Mouse (Mus musculus): ENCODE results near the gene Cfap77. TPM values are rescaled to one million over a fixed set of nuclear protein-coding genes. Genes with fewer than 3 reads are reported as not detected.

The Cfap77 gene
- polyA plus RNA-seq, 1 experiment from 2014 or later: 0.20 TPM

DNA sequence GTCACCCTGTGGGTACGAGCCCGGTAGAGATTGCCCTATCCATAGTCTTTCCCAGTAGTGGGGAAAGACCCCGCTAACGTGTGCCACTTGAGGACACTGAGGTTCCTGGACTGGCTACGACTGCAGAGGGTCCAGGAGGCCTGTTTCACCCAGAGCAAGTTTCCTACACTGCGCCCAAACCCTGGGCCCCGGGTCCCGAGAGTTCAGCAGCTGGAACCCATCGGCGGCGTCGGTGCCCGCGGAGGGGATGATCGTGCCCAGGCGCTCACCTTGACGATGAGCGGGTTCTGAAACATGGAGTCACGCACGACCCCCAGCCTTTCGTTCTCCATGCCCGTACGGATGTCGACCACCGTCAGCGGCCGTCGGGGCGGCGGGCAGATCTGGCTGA is 326 bp downstream of the Cfap77 start:
- Histone ChIP-seq H3K9ac (replicated peaks; ENCODE audit: low read depth, low read length) (peak overlapping the region; percentile 53; the same call in 1 of the 2 replicates), H3K36me3 (ENCODE audit: control insufficient read depth, insufficient read depth, low read length) (no peaks in the 10 kb centered on the region), H3K4me3 (ENCODE audit: low read depth, low read length) (peak overlapping the region; percentile 40), H3K9me3 (ENCODE audit: control insufficient read depth, low read length) (no peaks in the 10 kb centered on the region), H3K27ac (ENCODE audit: low read depth, low read length) (no peak overlapping the region), H3K4me2 (ENCODE audit: low read depth, low read length) (peak overlapping the region; percentile 69), H3K4me1 (ENCODE audit: control insufficient read depth, insufficient read depth, low read length) (no peaks in the 10 kb centered on the region), H3K27me3 (ENCODE audit: control insufficient read depth, insufficient read depth, low read length) (peaks cover 10% of the 10 kb centered on the region)
- 0 out of 2 replicates have a peak, but pooled peaks have one; percentile 35 for ATAC-seq (ENCODE audit: low read depth)
- 2% methylated on average over 30 of the region's 30 CpGs for WGBS

DNA sequence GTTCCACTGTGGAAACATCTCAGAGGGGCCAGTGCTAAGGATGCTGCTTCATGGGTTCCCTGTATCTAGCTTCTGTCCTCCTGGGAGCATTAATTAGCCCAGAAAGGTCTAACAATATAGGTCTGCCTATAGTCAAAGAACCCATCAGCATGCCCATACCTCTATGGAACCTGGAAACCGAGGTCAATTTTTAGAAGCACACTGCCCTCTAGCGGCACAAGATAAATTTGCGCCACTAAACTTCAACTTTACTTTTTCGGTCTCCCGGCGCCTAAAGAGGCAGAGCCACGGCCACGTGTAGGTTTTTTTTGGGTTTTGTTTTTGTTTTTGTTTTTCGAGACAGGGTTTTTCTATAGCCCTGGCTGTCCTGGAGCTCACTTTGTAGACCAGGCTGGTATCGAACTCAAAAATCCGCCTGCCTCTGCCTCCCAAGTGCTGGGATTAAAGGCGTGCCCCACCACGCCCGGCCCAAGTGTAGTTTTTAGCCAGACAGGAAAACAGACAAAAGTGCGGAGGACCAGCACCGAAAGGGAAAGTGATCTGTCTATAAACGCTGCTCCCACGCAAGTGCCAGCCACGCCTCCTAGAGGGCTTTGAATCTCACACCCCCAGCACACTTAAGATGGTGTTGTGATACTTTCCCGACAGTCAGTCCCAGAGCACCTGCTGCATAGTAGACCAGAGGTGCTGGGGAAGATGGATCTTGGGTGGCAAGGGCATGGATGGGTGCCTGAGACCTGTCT is 893 bp downstream of the Cfap77 start:
- no peaks in the 10 kb centered on the region for H3K9me3 ChIP-seq (ENCODE audit: control insufficient read depth, low read length)
- ATAC-seq (ENCODE audit: low read depth): 0 out of 2 replicates have a peak, but pooled peaks have one; percentile 68
- H3K36me3 ChIP-seq (ENCODE audit: control insufficient read depth, insufficient read depth, low read length): no peaks in the 10 kb centered on the region
- H3K27me3 ChIP-seq (ENCODE audit: control insufficient read depth, insufficient read depth, low read length): peaks cover 10% of the 10 kb centered on the region
- H3K4me2 ChIP-seq (ENCODE audit: low read depth, low read length): peak overlapping the region; percentile 69; the same call in 1 of the 2 replicates
- no peak overlapping the region for H3K9ac ChIP-seq (replicated peaks; ENCODE audit: low read depth, low read length)
- no peak overlapping the region for H3K27ac ChIP-seq (ENCODE audit: low read depth, low read length)
- H3K4me3 ChIP-seq (ENCODE audit: low read depth, low read length): peak overlapping the region; percentile 40; the same call in 1 of the 2 replicates
- H3K4me1 ChIP-seq (ENCODE audit: control insufficient read depth, insufficient read depth, low read length): no peaks in the 10 kb centered on the region
- WGBS: 6% methylated on average over 20 of the region's 20 CpGs

DNA sequence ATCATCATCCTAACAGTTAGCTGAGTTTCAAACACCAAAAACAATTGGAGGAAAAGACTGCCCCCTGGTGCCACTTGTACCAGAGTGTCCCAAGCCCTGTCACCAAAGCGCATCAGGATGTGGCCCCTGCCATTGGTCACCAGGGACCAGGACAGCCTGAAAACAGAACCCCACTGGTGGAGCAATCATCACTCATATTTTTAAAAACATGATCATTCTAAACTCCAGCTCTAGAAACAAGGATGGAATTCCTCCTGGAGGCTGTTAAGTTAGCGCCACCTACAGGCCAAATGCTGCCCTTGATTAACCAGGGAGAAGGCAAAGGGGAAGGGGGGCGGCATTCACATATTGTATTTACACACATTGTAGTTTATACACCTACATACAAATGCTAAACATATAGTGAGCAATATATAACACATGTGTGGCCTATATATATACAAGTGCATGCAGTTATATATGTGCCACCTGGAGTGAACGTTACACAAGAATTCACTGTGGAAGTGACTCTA is 1.9 kb downstream of the Cfap77 start:
- no peak overlapping the region for H3K27ac ChIP-seq (ENCODE audit: low read depth, low read length)
- 35% methylated on average over 4 of the region's 4 CpGs for WGBS
- peaks cover 10% of the 10 kb centered on the region for H3K27me3 ChIP-seq (ENCODE audit: control insufficient read depth, insufficient read depth, low read length)
- H3K4me2 ChIP-seq (ENCODE audit: low read depth, low read length): no peak overlapping the region
- H3K4me3 ChIP-seq (ENCODE audit: low read depth, low read length): no peak overlapping the region
- H3K9me3 ChIP-seq (ENCODE audit: control insufficient read depth, low read length): no peaks in the 10 kb centered on the region
- no peaks in the 10 kb centered on the region for H3K4me1 ChIP-seq (ENCODE audit: control insufficient read depth, insufficient read depth, low read length)
- H3K36me3 ChIP-seq (ENCODE audit: control insufficient read depth, insufficient read depth, low read length): no peaks in the 10 kb centered on the region
- peak; percentile 52; the same call in 1 of the 2 replicates for ATAC-seq (ENCODE audit: low read depth)
- H3K9ac ChIP-seq (replicated peaks; ENCODE audit: low read depth, low read length): no peak overlapping the region

DNA sequence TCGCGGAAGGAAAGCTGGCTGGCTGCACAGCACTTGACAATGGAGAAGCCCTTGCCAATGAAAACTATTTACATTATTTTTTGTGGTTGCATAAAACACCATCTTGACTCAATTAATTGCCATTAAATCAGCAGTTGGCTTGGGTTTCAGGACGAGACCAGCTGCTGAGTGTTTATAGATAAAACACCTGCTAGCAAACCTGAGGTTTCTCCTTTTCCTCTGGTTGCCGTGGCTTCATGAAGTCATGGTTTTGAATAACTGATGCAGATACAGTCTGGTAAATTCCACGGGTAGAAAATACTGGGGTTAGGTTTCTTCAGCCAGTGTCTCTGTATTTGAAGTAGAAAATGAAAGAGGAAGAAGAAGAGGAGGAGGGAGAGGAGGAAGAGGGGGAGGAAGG is 2.9 kb downstream of the Cfap77 start:
- no peaks in the 10 kb centered on the region for H3K9me3 ChIP-seq (ENCODE audit: control insufficient read depth, low read length)
- no peak overlapping the region for H3K4me2 ChIP-seq (ENCODE audit: low read depth, low read length)
- ATAC-seq (ENCODE audit: low read depth): no peak
- no peak overlapping the region for H3K27ac ChIP-seq (ENCODE audit: low read depth, low read length)
- WGBS: 57% methylated on average over 5 of the region's 5 CpGs
- H3K27me3 ChIP-seq (ENCODE audit: control insufficient read depth, insufficient read depth, low read length): peaks cover 10% of the 10 kb centered on the region
- H3K9ac ChIP-seq (replicated peaks; ENCODE audit: low read depth, low read length): no peak overlapping the region
- H3K4me3 ChIP-seq (ENCODE audit: low read depth, low read length): no peak overlapping the region
- no peaks in the 10 kb centered on the region for H3K36me3 ChIP-seq (ENCODE audit: control insufficient read depth, insufficient read depth, low read length)
- no peaks in the 10 kb centered on the region for H3K4me1 ChIP-seq (ENCODE audit: control insufficient read depth, insufficient read depth, low read length)

DNA sequence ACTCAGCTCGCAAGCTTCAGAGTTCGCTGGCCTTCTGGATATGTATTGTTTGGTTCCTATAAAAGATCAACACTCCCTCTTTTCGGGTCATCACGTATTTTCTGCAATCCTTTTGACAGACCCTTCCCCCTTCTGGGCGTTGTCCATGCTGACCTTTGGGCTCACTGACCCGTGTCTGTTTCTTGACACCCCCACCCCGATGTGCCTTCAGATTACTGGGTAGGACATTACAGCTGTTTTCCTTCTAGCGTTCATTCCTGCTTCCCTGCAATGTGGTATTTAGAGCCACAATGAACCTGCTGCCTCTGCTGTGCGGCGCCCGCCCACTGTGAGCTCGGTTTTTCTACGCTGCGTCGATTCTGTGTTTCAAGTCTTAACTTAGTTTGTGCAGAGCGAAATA is 8.7 kb downstream of the Cfap77 start:
- peaks cover 11% of the 10 kb centered on the region; the same call in 1 of the 2 replicates for H3K27me3 ChIP-seq (ENCODE audit: control insufficient read depth, insufficient read depth, low read length)
- ATAC-seq (ENCODE audit: low read depth): no peak
- whole genome bisulfite sequencing: 13% methylated on average over 16 of the region's 16 CpGs
- no peak overlapping the region for H3K4me3 ChIP-seq (ENCODE audit: low read depth, low read length)
- H3K36me3 ChIP-seq (ENCODE audit: control insufficient read depth, insufficient read depth, low read length): no peaks in the 10 kb centered on the region
- H3K9ac ChIP-seq (replicated peaks; ENCODE audit: low read depth, low read length): no peak overlapping the region
- H3K4me1 ChIP-seq (ENCODE audit: control insufficient read depth, insufficient read depth, low read length): peaks cover 6% of the 10 kb centered on the region
- H3K27ac ChIP-seq (ENCODE audit: low read depth, low read length): no peak overlapping the region
- no peak overlapping the region for H3K4me2 ChIP-seq (ENCODE audit: low read depth, low read length)
- H3K9me3 ChIP-seq (ENCODE audit: control insufficient read depth, low read length): no peaks in the 10 kb centered on the region

DNA sequence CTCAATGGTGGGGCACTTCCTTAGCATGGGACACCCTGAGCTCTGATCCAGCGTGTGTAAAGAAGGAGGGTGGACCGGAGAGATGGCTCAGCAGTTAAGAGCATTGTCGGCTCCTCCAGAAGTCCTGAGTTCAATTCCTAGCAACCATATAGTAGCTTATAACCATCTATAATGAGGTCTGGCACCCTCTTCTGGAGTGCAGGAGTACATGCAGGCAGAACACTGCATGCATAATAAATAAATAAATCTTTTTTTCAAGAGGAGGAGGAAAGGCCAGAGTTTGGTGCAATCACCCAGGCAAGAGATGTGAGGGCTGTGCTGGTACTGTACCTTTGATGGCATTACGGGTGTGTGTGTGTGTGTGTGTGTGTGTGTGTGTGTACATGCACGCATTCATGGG is 12.7 kb downstream of the Cfap77 start:
- H3K4me3 ChIP-seq (ENCODE audit: low read depth, low read length): no peak overlapping the region

DNA sequence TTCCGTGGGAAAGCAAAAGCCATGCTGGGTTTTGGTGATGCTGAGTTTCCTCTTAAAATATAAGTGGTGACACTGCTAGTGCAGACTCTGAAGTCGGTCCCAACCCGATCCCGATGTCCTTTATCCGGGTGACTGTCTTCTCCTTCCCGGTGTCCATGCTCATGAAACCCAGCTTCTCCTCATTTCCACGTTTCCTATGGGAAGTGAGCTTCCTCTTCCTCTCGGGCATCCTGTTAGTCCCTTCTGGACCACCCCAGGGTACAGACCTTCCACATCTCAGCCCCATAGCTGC is 13.4 kb downstream of the Cfap77 start:
- Histone ChIP-seq H3K36me3 (ENCODE audit: control insufficient read depth, insufficient read depth, low read length) (no peaks in the 10 kb centered on the region), H3K9me3 (ENCODE audit: control insufficient read depth, low read length) (no peaks in the 10 kb centered on the region), H3K4me2 (ENCODE audit: low read depth, low read length) (no peak overlapping the region), H3K4me3 (ENCODE audit: low read depth, low read length) (no peak overlapping the region), H3K27me3 (ENCODE audit: control insufficient read depth, insufficient read depth, low read length) (peaks cover 11% of the 10 kb centered on the region; the same call in 1 of the 2 replicates), H3K4me1 (ENCODE audit: control insufficient read depth, insufficient read depth, low read length) (peaks cover 6% of the 10 kb centered on the region), H3K27ac (ENCODE audit: low read depth, low read length) (no peak overlapping the region), H3K9ac (replicated peaks; ENCODE audit: low read depth, low read length) (no peak overlapping the region)
- ATAC-seq (ENCODE audit: low read depth): no peak
- 36% methylated on average over 8 of the region's 8 CpGs for WGBS

More for the DNA sequence above, 12.7 kb downstream of the Cfap77 start:
- ATAC-seq (ENCODE audit: low read depth): no peak
- Histone ChIP-seq H3K27me3 (ENCODE audit: control insufficient read depth, insufficient read depth, low read length) (peaks cover 11% of the 10 kb centered on the region; the same call in 1 of the 2 replicates), H3K4me1 (ENCODE audit: control insufficient read depth, insufficient read depth, low read length) (peaks cover 6% of the 10 kb centered on the region), H3K27ac (ENCODE audit: low read depth, low read length) (no peak overlapping the region), H3K9ac (replicated peaks; ENCODE audit: low read depth, low read length) (no peak overlapping the region), H3K4me2 (ENCODE audit: low read depth, low read length) (no peak overlapping the region), H3K9me3 (ENCODE audit: control insufficient read depth, low read length) (no peaks in the 10 kb centered on the region), H3K36me3 (ENCODE audit: control insufficient read depth, insufficient read depth, low read length) (no peaks in the 10 kb centered on the region)
- 88% methylated on average over 5 of the region's 5 CpGs for WGBS

DNA sequence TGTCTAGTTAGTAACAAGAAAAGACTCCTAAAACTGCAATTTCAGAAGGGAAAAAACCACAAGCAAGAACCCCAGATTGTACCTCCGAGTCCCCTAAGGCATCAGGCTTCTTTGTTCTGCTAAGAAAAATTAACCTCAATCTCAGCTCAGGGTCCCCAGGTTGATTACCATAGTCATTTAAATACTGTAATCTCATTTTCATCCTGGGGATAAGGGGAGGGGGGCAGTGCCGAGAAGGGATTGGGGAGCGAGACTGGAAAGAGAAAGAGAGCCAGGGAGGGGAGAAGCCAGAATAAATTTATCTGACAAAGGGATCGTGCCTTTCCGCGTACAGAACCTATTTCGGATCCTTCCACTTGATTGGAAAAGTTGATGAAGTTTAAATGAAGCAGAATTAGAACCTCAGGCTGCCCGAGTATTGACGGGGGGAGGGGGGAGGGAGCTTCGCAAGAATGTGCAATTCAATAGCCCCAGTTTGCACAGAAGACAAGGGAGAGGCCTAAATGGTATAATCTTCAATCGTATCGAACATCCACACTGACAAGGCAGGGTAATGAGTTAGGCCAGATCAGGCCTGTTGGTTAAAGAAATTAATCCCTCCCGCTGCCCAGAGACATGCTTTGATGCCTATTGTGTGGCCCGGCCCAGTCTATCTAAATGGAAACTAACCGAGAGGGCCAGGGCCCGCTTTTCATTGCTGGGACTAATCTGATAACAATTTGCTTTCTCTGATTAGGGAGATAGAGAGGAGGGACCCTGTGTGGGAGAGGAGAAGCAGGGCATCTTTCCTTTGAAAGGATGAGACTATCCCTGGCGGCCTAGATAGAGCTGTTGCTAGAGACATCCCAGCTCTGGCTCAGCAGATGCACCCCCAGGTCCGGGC is 14.0 kb downstream of the Cfap77 start:
- Histone ChIP-seq H3K27ac (ENCODE audit: low read depth, low read length) (no peak overlapping the region), H3K4me1 (ENCODE audit: control insufficient read depth, insufficient read depth, low read length) (peaks cover 1% of the 10 kb centered on the region), H3K36me3 (ENCODE audit: control insufficient read depth, insufficient read depth, low read length) (no peaks in the 10 kb centered on the region), H3K4me3 (ENCODE audit: low read depth, low read length) (no peak overlapping the region), H3K27me3 (ENCODE audit: control insufficient read depth, insufficient read depth, low read length) (peaks cover 10% of the 10 kb centered on the region; the same call in 1 of the 2 replicates), H3K9ac (replicated peaks; ENCODE audit: low read depth, low read length) (no peak overlapping the region), H3K4me2 (ENCODE audit: low read depth, low read length) (no peak overlapping the region), H3K9me3 (ENCODE audit: control insufficient read depth, low read length) (no peaks in the 10 kb centered on the region)
- no peak for ATAC-seq (ENCODE audit: low read depth)
- WGBS: 12% methylated on average over 18 of the region's 18 CpGs

DNA sequence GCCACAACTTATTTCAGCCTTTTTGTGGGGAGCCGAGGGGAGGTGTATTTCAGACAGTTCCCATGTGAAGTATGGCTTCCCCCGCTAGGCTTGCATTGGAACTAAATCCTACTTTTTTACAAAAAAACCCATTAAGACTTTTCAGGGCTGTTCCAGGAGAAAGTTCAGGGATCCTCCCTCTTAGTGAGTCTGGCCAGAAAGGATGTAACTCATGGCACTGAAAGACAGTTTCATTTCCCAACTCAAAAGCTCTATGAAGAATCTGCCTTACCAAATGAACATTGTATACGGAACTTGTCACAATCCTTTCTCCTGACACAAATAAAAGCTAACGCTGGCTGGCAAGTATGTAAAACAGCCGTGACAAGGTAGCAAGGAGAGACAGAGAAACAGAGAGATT is 15.1 kb downstream of the Cfap77 start:
- Histone ChIP-seq H3K27me3 (ENCODE audit: control insufficient read depth, insufficient read depth, low read length) (peaks cover 4% of the 10 kb centered on the region; the same call in 1 of the 2 replicates), H3K4me2 (ENCODE audit: low read depth, low read length) (no peak overlapping the region), H3K4me3 (ENCODE audit: low read depth, low read length) (no peak overlapping the region), H3K4me1 (ENCODE audit: control insufficient read depth, insufficient read depth, low read length) (no peaks in the 10 kb centered on the region), H3K9ac (replicated peaks; ENCODE audit: low read depth, low read length) (no peak overlapping the region), H3K27ac (ENCODE audit: low read depth, low read length) (no peak overlapping the region), H3K9me3 (ENCODE audit: control insufficient read depth, low read length) (no peaks in the 10 kb centered on the region), H3K36me3 (ENCODE audit: control insufficient read depth, insufficient read depth, low read length) (no peaks in the 10 kb centered on the region)
- 22% methylated on average over 5 of the region's 5 CpGs for WGBS
- ATAC-seq (ENCODE audit: low read depth): no peak

All from neural tube, embryonic 14.5 days (tissue).